Mouse (Mus musculus) erythroblast, embryonic 14.5 days (primary cell): Measurements from ENCODE around the gene Iqgap1. TPM values are rescaled to one million over a fixed set of nuclear protein-coding genes. Genes with fewer than 3 reads are reported as not detected.

Source experiments
- H3K27me3 ChIP-seq: 2 replicates; pipeline ENCODE4 v1.6.1; 2012; ENCODE audit warnings: inconsistent platforms; ENCODE audit not compliant: control insufficient read depth
- H3K36me3 ChIP-seq: 2 replicates; pipeline ENCODE4 v1.6.1; 2012; ENCODE audit warnings: mild to moderate bottlenecking, inconsistent platforms; ENCODE audit not compliant: control insufficient read depth
- H3K4me1 ChIP-seq: 2 replicates; pipeline ENCODE4 v1.6.1; 2012; ENCODE audit warnings: inconsistent platforms; ENCODE audit not compliant: control insufficient read depth
- H3K4me3 ChIP-seq: replicated peaks from 2 replicates; pipeline ENCODE3; 2012; ENCODE audit warnings: moderate library complexity, mild to moderate bottlenecking, inconsistent platforms
- H3K9me3 ChIP-seq: 2 replicates; pipeline ENCODE4 v1.6.1; 2012; ENCODE audit warnings: low read length, inconsistent platforms, mixed read lengths; ENCODE audit not compliant: control insufficient read depth
- GATA1 ChIP-seq: IDR thresholded peaks from 2 replicates; pipeline ENCODE4 v1.6.1; 2012; ENCODE audit warnings: low read length, inconsistent platforms, mixed read lengths
- TAL1 ChIP-seq: IDR thresholded peaks from 3 replicates; pipeline ENCODE4 v1.6.1; 2012; ENCODE audit warnings: low read length, inconsistent platforms, mixed read lengths
- polyA plus RNA-seq: library from polyadenylated mRNA; stranded (reverse); fragments of >175 nt; gene quantifications from 2 replicates; pipeline ENCODE4 v1.2.3, GENCODE M21; 2012

The Iqgap1 gene
- polyA plus RNA-seq, 1 experiment: 0.11 TPM

DNA sequence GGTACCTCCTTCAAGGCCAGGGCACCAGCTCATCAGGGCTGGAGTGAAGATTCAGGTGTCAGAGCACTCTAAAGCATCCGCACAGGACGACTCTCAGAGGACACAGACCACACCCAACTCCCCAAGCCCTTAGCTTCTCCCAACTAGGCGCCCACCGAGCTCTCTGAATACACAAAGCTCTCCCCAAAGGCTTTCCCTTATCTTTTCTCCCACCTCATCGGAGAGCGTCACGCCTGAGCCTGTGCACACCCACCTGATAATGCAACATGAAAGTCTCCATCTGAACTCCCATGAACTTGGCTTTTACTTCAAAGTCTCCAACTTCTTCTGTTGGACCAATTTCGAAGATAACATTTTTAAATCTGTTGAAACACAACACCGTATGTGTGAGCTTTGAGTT lies 109.0 kb downstream of the Iqgap1 start:
- Histone ChIP-seq H3K36me3 (peaks cover 11% of the 10 kb centered on the region), H3K4me3 (no peak overlapping the region), H3K27me3 (no peaks in the 10 kb centered on the region), H3K9me3 (no peaks in the 10 kb centered on the region), H3K4me1 (peaks cover 51% of the 10 kb centered on the region)
- TF ChIP-seq GATA1 (no peak), TAL1 (no peak)

DNA sequence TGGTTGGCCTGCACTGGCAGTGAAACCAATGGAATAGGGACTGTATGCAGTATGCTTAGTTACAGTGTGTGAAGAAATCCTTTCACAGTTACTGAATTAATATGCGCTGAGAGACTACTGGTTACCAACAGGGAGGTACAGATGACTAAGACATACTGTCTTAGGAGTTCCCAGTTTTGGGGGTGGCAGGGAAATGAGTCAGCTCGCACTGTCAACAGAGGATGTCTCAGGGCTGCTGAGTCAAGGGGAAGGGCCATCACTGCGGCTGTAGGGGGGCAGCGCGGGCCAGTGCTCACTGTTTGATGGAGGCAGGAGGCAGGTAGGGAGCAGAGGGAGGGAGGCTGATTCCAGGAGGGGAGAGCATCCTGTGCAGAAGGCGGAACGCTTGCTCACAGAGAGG lies 110.5 kb downstream of the Iqgap1 start:
- Histone ChIP-seq H3K27me3 (no peaks in the 10 kb centered on the region), H3K4me1 (peaks cover 47% of the 10 kb centered on the region), H3K36me3 (peaks cover 11% of the 10 kb centered on the region), H3K9me3 (no peaks in the 10 kb centered on the region), H3K4me3 (no peak overlapping the region)
- TF ChIP-seq GATA1: no peak
- no peak for TF ChIP-seq TAL1

DNA sequence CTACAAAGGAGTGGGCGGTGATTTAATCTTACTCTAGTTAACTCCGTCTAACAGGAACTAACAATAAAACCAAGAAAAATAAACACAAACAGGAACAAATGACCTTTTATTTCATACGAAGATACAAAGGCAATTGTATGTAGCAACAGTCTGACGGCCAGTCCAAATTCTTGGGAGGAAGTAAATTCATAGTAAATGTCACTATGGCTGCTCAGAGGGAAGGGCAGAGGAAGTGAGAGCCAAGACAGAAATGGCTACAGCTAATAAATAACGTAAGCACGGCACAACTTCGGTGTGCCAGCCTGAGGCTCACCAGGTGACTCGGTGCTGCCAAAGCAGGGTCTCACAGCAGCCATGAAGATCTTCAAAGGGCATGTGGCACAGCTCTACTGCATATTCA lies 114.3 kb downstream of the Iqgap1 start:
- no peak overlapping the region for H3K4me3 ChIP-seq

DNA sequence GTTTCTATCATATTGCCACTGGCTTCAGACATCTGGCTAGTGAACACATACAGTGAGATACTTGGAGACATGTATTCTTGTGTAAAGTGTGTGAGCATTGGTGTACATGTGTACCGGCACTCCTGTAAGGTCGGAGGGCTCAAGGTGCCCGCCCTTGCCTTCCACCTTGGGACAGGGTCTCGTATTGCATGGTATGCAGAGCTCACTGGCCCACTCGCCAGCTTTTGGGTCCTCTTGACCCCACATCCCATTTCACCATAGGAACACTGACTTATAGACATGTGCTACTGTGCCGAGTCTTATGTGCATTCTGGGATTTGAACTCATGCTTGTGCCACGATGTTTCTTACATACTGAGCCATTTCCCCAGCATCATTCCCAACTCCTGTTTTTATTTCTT lies 115.4 kb downstream of the Iqgap1 start:
- no peaks in the 10 kb centered on the region for H3K9me3 ChIP-seq
- peaks cover 2% of the 10 kb centered on the region for H3K36me3 ChIP-seq
- no peak for TF ChIP-seq GATA1
- H3K4me1 ChIP-seq: peaks cover 5% of the 10 kb centered on the region
- H3K27me3 ChIP-seq: no peaks in the 10 kb centered on the region
- H3K4me3 ChIP-seq: no peak overlapping the region

More for the DNA sequence above, 114.3 kb downstream of the Iqgap1 start:
- Histone ChIP-seq H3K27me3 (no peaks in the 10 kb centered on the region), H3K4me1 (peaks cover 15% of the 10 kb centered on the region), H3K36me3 (peaks cover 6% of the 10 kb centered on the region), H3K9me3 (no peaks in the 10 kb centered on the region)
- TF ChIP-seq TAL1 (no peak), GATA1 (no peak)

DNA sequence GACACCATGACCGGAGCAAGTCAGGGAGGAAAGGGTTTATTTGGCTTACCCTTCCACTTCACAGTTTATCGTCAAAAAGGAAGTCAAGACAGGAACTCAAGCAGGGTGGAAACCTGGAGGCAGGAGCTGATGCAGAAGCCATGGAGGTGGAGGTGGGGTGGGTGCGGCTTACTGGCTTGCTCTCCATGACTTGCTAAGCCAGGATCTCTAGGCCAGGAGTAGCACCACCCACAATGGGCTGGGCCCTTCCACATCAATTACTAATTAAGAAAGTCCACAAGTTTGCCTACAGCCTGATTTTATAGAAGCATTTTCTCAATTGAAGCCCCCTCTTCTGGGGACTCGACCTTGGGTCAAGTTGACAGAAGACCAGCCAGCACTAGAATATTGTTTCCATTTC lies 121.7 kb downstream of the Iqgap1 start:
- no peaks in the 10 kb centered on the region for H3K27me3 ChIP-seq
- TF ChIP-seq TAL1 (no peak), GATA1 (no peak)
- H3K4me1 ChIP-seq: peaks cover 40% of the 10 kb centered on the region
- no peak overlapping the region for H3K4me3 ChIP-seq
- no peaks in the 10 kb centered on the region for H3K36me3 ChIP-seq
- H3K9me3 ChIP-seq: no peaks in the 10 kb centered on the region

DNA sequence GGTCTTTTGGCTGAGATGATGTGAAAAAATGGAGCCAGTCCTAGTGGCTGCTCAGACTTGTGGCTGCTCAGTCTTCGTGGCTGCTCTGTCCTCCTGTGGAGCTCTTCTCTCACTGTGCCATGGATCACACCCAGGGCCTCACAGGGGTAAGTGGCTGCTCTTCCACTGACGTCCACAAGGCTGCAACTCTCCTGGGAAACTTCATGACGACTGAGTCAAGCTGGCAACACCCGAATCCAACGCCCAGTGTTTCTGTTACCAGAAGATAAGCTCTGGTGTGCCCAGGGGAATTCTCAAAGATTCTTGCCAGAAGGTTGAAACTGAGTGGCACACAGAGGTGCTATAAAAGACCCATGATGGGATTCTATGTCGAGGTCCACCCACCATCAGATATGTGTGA lies 123.3 kb downstream of the Iqgap1 start:
- H3K4me1 ChIP-seq: peaks cover 46% of the 10 kb centered on the region
- H3K27me3 ChIP-seq: no peaks in the 10 kb centered on the region
- peak overlapping the region; percentile 33 for H3K4me3 ChIP-seq
- no peaks in the 10 kb centered on the region for H3K36me3 ChIP-seq
- peak; percentile 88 for TF ChIP-seq TAL1
- TF ChIP-seq GATA1: peak; percentile 68
- no peaks in the 10 kb centered on the region for H3K9me3 ChIP-seq

DNA sequence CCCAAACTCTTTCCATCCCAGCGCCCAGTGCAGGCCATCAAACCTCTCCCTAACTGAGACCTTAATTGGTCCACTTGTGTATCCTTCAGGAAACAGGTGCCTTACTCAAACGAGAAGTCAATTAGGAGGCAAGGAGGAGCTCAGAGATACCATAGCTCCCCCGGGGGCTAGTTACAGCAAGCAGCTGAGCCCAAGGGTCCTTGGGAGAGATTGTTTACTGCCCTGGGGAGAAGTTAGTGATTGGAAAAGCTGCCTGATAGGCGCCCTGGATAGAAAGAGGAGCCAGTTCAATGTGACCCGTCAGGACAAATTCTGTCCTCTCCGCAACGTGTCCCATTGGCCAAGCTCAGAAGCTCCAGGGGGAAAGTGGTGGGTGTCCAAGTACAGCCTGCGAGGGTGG lies 126.1 kb downstream of the Iqgap1 start:
- TF ChIP-seq TAL1 (no peak), GATA1 (no peak)
- no peaks in the 10 kb centered on the region for H3K36me3 ChIP-seq

DNA sequence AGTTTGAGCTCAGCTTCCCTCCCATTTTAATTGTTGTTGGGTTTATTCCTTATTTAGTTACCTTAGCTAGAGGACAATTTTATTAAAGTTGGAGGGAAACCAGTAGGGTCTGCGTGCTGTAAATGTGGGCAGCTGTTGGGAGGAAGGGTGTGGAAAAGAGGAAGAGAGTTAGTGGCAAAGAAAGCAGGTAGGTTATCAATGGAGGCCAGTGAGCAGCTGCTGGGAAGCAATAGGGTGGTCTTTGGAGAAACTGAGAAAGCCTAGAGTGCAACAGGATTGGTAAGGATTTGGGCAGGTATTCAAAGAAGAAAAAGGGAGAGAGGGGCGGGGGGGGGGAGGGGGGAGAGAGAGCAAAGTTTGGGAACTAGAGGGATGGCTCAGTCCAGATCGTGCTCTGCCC lies 126.8 kb downstream of the Iqgap1 start:
- peaks cover 54% of the 10 kb centered on the region for H3K4me1 ChIP-seq
- no peak overlapping the region for H3K4me3 ChIP-seq
- no peaks in the 10 kb centered on the region for H3K36me3 ChIP-seq
- H3K9me3 ChIP-seq: no peaks in the 10 kb centered on the region
- no peaks in the 10 kb centered on the region for H3K27me3 ChIP-seq
- TF ChIP-seq TAL1 (no peak), GATA1 (no peak)

More for the DNA sequence above, 126.1 kb downstream of the Iqgap1 start:
- H3K4me1 ChIP-seq: peaks cover 62% of the 10 kb centered on the region
- no peak overlapping the region for H3K4me3 ChIP-seq
- H3K27me3 ChIP-seq: no peaks in the 10 kb centered on the region
- no peaks in the 10 kb centered on the region for H3K9me3 ChIP-seq

DNA sequence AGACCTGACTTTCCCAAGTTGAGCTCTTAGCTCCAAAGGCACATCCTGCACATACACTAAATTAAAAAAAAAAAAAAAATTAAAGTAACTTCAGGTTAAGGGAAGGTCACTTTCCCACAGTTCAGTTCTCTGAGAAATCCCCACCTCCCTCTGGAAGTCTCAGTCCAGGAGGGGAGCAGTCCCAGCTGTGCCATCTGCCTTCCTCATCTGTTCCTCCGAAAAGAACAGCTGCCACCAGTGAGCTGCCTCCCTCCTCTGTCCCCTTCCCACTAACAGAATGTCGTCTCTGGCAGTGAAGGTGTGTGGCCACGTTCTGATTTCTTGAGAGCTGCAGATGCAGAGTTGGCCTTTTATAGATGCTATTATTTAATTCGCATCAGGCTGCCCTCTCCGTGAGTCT lies 127.9 kb downstream of the Iqgap1 start:
- TF ChIP-seq GATA1 (no peak), TAL1 (no peak)
- H3K4me1 ChIP-seq: peaks cover 43% of the 10 kb centered on the region
- no peaks in the 10 kb centered on the region for H3K9me3 ChIP-seq
- H3K4me3 ChIP-seq: no peak overlapping the region
- no peaks in the 10 kb centered on the region for H3K27me3 ChIP-seq
- H3K36me3 ChIP-seq: no peaks in the 10 kb centered on the region

DNA sequence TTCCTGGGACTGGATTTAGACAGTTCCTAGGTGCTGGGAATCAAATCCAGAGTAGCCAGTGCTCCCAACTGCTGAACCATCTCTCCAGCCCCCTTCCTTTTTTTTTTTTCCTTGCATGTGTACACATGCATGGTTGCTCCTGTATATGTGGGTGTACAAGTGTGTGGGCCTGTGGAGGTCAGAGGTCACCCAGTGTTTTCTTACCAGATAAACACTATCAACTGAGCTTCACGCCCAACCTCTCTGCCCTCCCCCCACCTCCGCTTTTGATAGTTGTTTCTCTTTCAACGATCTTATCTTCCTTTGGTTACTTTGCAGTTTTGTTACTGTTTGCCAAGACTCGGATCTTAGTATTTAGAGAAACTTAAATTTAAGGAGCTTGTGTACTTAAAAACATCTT lies 128.9 kb downstream of the Iqgap1 start:
- H3K36me3 ChIP-seq: no peaks in the 10 kb centered on the region
- H3K9me3 ChIP-seq: no peaks in the 10 kb centered on the region
- TF ChIP-seq GATA1: no peak
- no peak for TF ChIP-seq TAL1
- H3K4me3 ChIP-seq: no peak overlapping the region
- H3K27me3 ChIP-seq: no peaks in the 10 kb centered on the region
- peaks cover 34% of the 10 kb centered on the region for H3K4me1 ChIP-seq
